Mouse (Mus musculus) kidney, embryonic 16.5 days (tissue): ENCODE data around the gene Acads. TPM values are rescaled to one million over a fixed set of nuclear protein-coding genes. Genes with fewer than 3 reads are reported as not detected.

ENCODE experiments used
- ATAC-seq: fragments of 200-750 bp; cut with Nextera tagmentation; 2 replicates; pipeline ENCODE4 v1.8.0; 2017; ENCODE audit warnings: moderate TSS enrichment; ENCODE audit not compliant: low FRiP score, low TSS enrichment
- H3K27ac ChIP-seq: fragments of 300-500 bp; sonication (generic); 2 replicates; pipeline ENCODE4 v1.5.1; 2014; ENCODE audit warnings: low read length
- H3K27me3 ChIP-seq: fragments of 300-500 bp; sonication (generic); 2 replicates; pipeline ENCODE4 v1.6.1; 2014; ENCODE audit warnings: low read length, control low read depth, mixed read lengths; ENCODE audit not compliant: insufficient read depth
- H3K36me3 ChIP-seq: fragments of 300-500 bp; sonication (generic); 2 replicates; pipeline ENCODE4 v1.6.1; 2014; ENCODE audit warnings: low read length, control low read depth, mixed read lengths; ENCODE audit not compliant: insufficient read depth
- H3K4me1 ChIP-seq: fragments of 300-500 bp; sonication (generic); 2 replicates; pipeline ENCODE4 v1.6.1; 2014; ENCODE audit warnings: low read length, control low read depth, mixed read lengths; ENCODE audit not compliant: insufficient read depth
- H3K4me2 ChIP-seq: fragments of 300-500 bp; sonication (generic); replicated peaks from 2 replicates; pipeline ENCODE4 v1.6.1; 2014; ENCODE audit warnings: low read depth, low read length
- H3K4me3 ChIP-seq: fragments of 300-500 bp; sonication (generic); 2 replicates; pipeline ENCODE4 v1.5.1; 2014; ENCODE audit warnings: mild to moderate bottlenecking, low read length
- H3K9ac ChIP-seq: fragments of 300-500 bp; sonication (generic); replicated peaks from 2 replicates; pipeline ENCODE4 v1.6.1; 2014; ENCODE audit warnings: low read length
- H3K9me3 ChIP-seq: fragments of 300-500 bp; sonication (generic); 2 replicates; pipeline ENCODE4 v1.6.1; 2016; ENCODE audit warnings: low read length, control low read depth
- WGBS: fragments of 180-500 bp; shearing (Covaris S2); extraction: QIAGEN DNeasy Blood & Tissue Kit; methylation state at CpG from one replicate; pipeline ENCODE4 v1.1.7; 2014; 5-methylcytosine and 5-hydroxymethylcytosine counted together
- polyA plus RNA-seq: library from polyadenylated mRNA; unstranded; fragments of >200 nt; fragmentation: Nextera tagmentation; extraction: Ambion mirVana; gene quantifications from 2 replicates; pipeline ENCODE4 v1.2.1, GENCODE M21; 2015

Acads gene
- polyA plus RNA-seq, 1 experiment from 2014 or later = 106 TPM

- Histone ChIP-seq H3K36me3 (peaks cover 7% of the 10 kb centered on the region; the same call in 1 of the 2 replicates), H3K9me3 (no peaks in the 10 kb centered on the region), H3K4me2 (no peak overlapping the region), H3K27me3 (no peaks in the 10 kb centered on the region), H3K4me3 (no peak overlapping the region), H3K27ac (no peak overlapping the region), H3K4me1 (peaks cover 22% of the 10 kb centered on the region), H3K9ac (no peak overlapping the region)
- WGBS = 71% methylated on average over 4 of the region's 4 CpGs
- no peak for ATAC-seq
Observed at GRCm38 (mm10) chr5:115066245-115066644, 52.9 kb downstream of the Acads start.

- no peak overlapping the region for H3K27ac ChIP-seq
- no peak overlapping the region for H3K9ac ChIP-seq
- no peaks in the 10 kb centered on the region for H3K27me3 ChIP-seq
- H3K9me3 ChIP-seq = no peaks in the 10 kb centered on the region
- WGBS = 87% methylated on average over 7 of the region's 7 CpGs
- no peak overlapping the region for H3K4me3 ChIP-seq
- no peak for ATAC-seq
- H3K4me1 ChIP-seq = peaks cover 12% of the 10 kb centered on the region
- peaks cover 8% of the 10 kb centered on the region; the same call in 1 of the 2 replicates for H3K36me3 ChIP-seq
- no peak overlapping the region for H3K4me2 ChIP-seq
Observed at GRCm38 (mm10) chr5:115063391-115063790, 55.8 kb downstream of the Acads start.

DNA sequence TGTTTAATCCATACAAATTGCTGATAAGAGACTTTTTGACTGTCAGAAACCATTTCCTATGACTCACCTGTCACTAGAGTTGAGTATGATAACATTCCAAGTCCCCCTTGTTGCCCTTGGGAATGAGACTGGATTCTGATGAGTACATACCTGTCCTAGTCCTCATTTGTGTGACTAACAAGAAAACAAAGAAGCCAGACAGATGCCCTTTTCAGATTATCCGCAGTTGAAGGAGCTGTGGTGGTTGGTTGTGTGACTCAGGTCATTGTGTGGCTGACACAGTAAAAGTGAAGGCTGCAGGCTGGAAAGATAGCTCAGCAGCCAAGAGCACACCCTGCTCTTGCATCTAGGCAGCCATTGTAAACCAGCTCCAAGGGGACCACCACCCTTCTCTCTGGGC lies 56.6 kb downstream of the Acads start:
- no peak overlapping the region for H3K4me3 ChIP-seq
- ATAC-seq = no peak
- peaks cover 8% of the 10 kb centered on the region; the same call in 1 of the 2 replicates for H3K4me1 ChIP-seq
- H3K36me3 ChIP-seq = peaks cover 8% of the 10 kb centered on the region; the same call in 1 of the 2 replicates
- H3K27me3 ChIP-seq = no peaks in the 10 kb centered on the region
- H3K27ac ChIP-seq = no peak overlapping the region
- WGBS = 97% methylated on average over 1 of the region's 1 CpGs
- H3K9me3 ChIP-seq = no peaks in the 10 kb centered on the region
- H3K9ac ChIP-seq = no peak overlapping the region
- H3K4me2 ChIP-seq = no peak overlapping the region

- ATAC-seq = no peak
- Histone ChIP-seq H3K4me2 (no peak overlapping the region), H3K4me1 (peaks cover 8% of the 10 kb centered on the region; the same call in 1 of the 2 replicates), H3K27ac (no peak overlapping the region), H3K9ac (no peak overlapping the region), H3K9me3 (no peaks in the 10 kb centered on the region), H3K27me3 (no peaks in the 10 kb centered on the region), H3K4me3 (no peak overlapping the region), H3K36me3 (peaks cover 8% of the 10 kb centered on the region; the same call in 1 of the 2 replicates)
- WGBS = 90% methylated on average over 3 of the region's 3 CpGs
Observed at GRCm38 (mm10) chr5:115060977-115061376, 58.2 kb downstream of the Acads start.

Other genes with a start within 250 kb of the Acads start
- gene Oasl2, start 222.4 kb downstream of the Acads start, polyA plus RNA-seq = 4.5 and 4.8 TPM in 2 replicates
- gene Oasl1, start 196.1 kb downstream of the Acads start, polyA plus RNA-seq = 1.5 and 2.1 TPM in 2 replicates
- 55.7 and 63.3 TPM in 2 replicates for gene 2210016L21Rik, start 177.2 kb downstream of the Acads start, polyA plus RNA-seq
- gene Hnf1a, start 148.3 kb downstream of the Acads start, polyA plus RNA-seq = 12.6 and 15.4 TPM in 2 replicates
- gene Sppl3, start 108.2 kb downstream of the Acads start, polyA plus RNA-seq = 12.3 and 13.6 TPM in 2 replicates
- gene Gm10401, start 21.1 kb downstream of the Acads start, polyA plus RNA-seq = 28.2 and 34.7 TPM in 2 replicates
- 53.5 and 54.8 TPM in 2 replicates for gene Unc119b, start 15.6 kb upstream of the Acads start, polyA plus RNA-seq
- gene Mlec, start 38.8 kb upstream of the Acads start, polyA plus RNA-seq = 85.0 and 86.2 TPM in 2 replicates
- 1.3 TPM in 2 replicates for gene Cabp1, start 75.0 kb upstream of the Acads start, polyA plus RNA-seq
- 129 and 135 TPM in 2 replicates for gene Pop5, start 116.5 kb upstream of the Acads start, polyA plus RNA-seq
- 122 and 134 TPM in 2 replicates for gene Rnf10, start 153.6 kb upstream of the Acads start, polyA plus RNA-seq
- 54.3 and 55.8 TPM in 2 replicates for gene Coq5, start 160.3 kb upstream of the Acads start, polyA plus RNA-seq
- 1,559 and 1,634 TPM in 2 replicates for gene Dynll1, start 181.7 kb upstream of the Acads start, polyA plus RNA-seq
- gene Srsf9, start 207.8 kb upstream of the Acads start, polyA plus RNA-seq = 208 and 258 TPM in 2 replicates
- 25.2 and 32.0 TPM in 2 replicates for gene Gatc, start 221.8 kb upstream of the Acads start, polyA plus RNA-seq
- gene Triap1, start 221.9 kb upstream of the Acads start, polyA plus RNA-seq = 56.3 and 58.5 TPM in 2 replicates
- gene Cox6a1, start 229.6 kb upstream of the Acads start, polyA plus RNA-seq = 1,046 and 1,071 TPM in 2 replicates